Mouse (Mus musculus): ENCODE results near the gene Bach1. TPM values are rescaled to one million over a fixed set of nuclear protein-coding genes. Genes with fewer than 3 reads are reported as not detected.

Bach1 gene
- polyA plus RNA-seq, 2 experiments: 13.3 to 16.1 TPM

- H3K36me3 ChIP-seq (ENCODE audit: control insufficient read depth, insufficient read depth, low read length): no peaks in the 10 kb centered on the region
- no peaks in the 10 kb centered on the region for H3K27me3 ChIP-seq (ENCODE audit: control insufficient read depth, insufficient read depth, low read length)
- ATAC-seq (ENCODE audit: low FRiP score, low read depth) (no peak), DNase-seq (ENCODE audit: low spot score) (no peak)
- no peak overlapping the region for H3K4me3 ChIP-seq (replicated peaks; ENCODE audit: low read length)
- 79% methylated on average over 3 of the region's 3 CpGs for WGBS
- H3K9ac ChIP-seq (ENCODE audit: low read depth, low read length, severe bottlenecking): no peak overlapping the region
- H3K9me3 ChIP-seq (ENCODE audit: control insufficient read depth, low read length): no peaks in the 10 kb centered on the region
- no peak overlapping the region for H3K27ac ChIP-seq (replicated peaks; ENCODE audit: low read depth, low read length)
- H3K4me2 ChIP-seq (replicated peaks; ENCODE audit: low read depth, low read length, severe bottlenecking): no peak overlapping the region
- H3K4me1 ChIP-seq (ENCODE audit: control insufficient read depth, insufficient read depth, low read length): no peaks in the 10 kb centered on the region
- TF ChIP-seq POLR2A (IDR thresholded peaks at IDR 0.05; ENCODE audit: borderline replicate concordance, extremely low read depth, insufficient read depth, insufficient read length): no peak
These were observed 57.2 kb downstream of the Bach1 start for GRCm38 (mm10) chr16:87755915-87756314.

GRCm38 (mm10) chr16:87758016-87758415 is 59.3 kb downstream of the Bach1 start:
- 90% methylated on average over 11 of the region's 11 CpGs for WGBS
- no peak for TF ChIP-seq POLR2A (IDR thresholded peaks at IDR 0.05; ENCODE audit: borderline replicate concordance, extremely low read depth, insufficient read depth, insufficient read length)
- Histone ChIP-seq H3K4me2 (replicated peaks; ENCODE audit: low read depth, low read length, severe bottlenecking) (no peak overlapping the region), H3K9ac (ENCODE audit: low read depth, low read length, severe bottlenecking) (no peak overlapping the region), H3K4me3 (replicated peaks; ENCODE audit: low read length) (no peak overlapping the region), H3K27ac (replicated peaks; ENCODE audit: low read depth, low read length) (no peak overlapping the region), H3K9me3 (ENCODE audit: control insufficient read depth, low read length) (no peaks in the 10 kb centered on the region), H3K4me1 (ENCODE audit: control insufficient read depth, insufficient read depth, low read length) (no peaks in the 10 kb centered on the region), H3K36me3 (ENCODE audit: control insufficient read depth, insufficient read depth, low read length) (no peaks in the 10 kb centered on the region), H3K27me3 (ENCODE audit: control insufficient read depth, insufficient read depth, low read length) (no peaks in the 10 kb centered on the region)
- DNase-seq (ENCODE audit: low spot score): no peak
- ATAC-seq (ENCODE audit: low FRiP score, low read depth): no peak

DNA sequence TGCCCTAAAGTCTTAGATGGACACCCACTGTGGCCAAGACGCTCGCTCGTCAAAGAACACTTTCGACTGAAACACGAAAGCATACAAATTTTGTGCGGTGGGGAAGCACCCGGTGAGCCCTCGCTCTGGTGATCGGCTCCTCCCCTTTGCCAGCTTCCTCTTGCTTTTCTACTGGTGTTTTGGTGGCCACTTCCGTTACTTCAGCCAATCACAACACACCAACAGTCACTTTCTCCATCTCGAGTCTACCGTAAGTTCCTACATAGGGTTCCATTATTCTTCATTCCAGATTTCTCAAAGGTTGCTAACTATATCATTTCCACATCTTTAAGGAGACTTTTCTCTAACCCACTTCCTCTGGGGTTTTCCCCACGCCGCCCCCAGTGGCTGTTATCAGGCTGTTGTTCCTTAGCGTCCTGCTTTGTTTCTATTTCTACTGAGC is 65.9 kb downstream of the Bach1 start:
- ATAC-seq (ENCODE audit: low FRiP score, low read depth): no peak
- H3K36me3 ChIP-seq (ENCODE audit: control insufficient read depth, insufficient read depth, low read length): no peaks in the 10 kb centered on the region
- no peaks in the 10 kb centered on the region for H3K4me1 ChIP-seq (ENCODE audit: control insufficient read depth, insufficient read depth, low read length)
- no peak for TF ChIP-seq POLR2A (IDR thresholded peaks at IDR 0.05; ENCODE audit: borderline replicate concordance, extremely low read depth, insufficient read depth, insufficient read length)
- WGBS: 93% methylated on average over 15 of the region's 15 CpGs
- no peak overlapping the region for H3K4me3 ChIP-seq (replicated peaks; ENCODE audit: low read length)
- H3K9me3 ChIP-seq (ENCODE audit: control insufficient read depth, low read length): no peaks in the 10 kb centered on the region
- H3K27me3 ChIP-seq (ENCODE audit: control insufficient read depth, insufficient read depth, low read length): no peaks in the 10 kb centered on the region
- no peak overlapping the region for H3K4me2 ChIP-seq (replicated peaks; ENCODE audit: low read depth, low read length, severe bottlenecking)
- no peak for DNase-seq (ENCODE audit: low spot score)
- H3K27ac ChIP-seq (replicated peaks; ENCODE audit: low read depth, low read length): no peak overlapping the region
- H3K9ac ChIP-seq (ENCODE audit: low read depth, low read length, severe bottlenecking): no peak overlapping the region

- no peaks in the 10 kb centered on the region for H3K27me3 ChIP-seq (ENCODE audit: control insufficient read depth, insufficient read depth, low read length)
- H3K9ac ChIP-seq (ENCODE audit: low read depth, low read length, severe bottlenecking): no peak overlapping the region
- H3K4me2 ChIP-seq (replicated peaks; ENCODE audit: low read depth, low read length, severe bottlenecking): no peak overlapping the region
- DNase-seq (ENCODE audit: low spot score): no peak
- no peaks in the 10 kb centered on the region for H3K9me3 ChIP-seq (ENCODE audit: control insufficient read depth, low read length)
- no peak for TF ChIP-seq POLR2A (IDR thresholded peaks at IDR 0.05; ENCODE audit: borderline replicate concordance, extremely low read depth, insufficient read depth, insufficient read length)
- H3K27ac ChIP-seq (replicated peaks; ENCODE audit: low read depth, low read length): no peak overlapping the region
- H3K36me3 ChIP-seq (ENCODE audit: control insufficient read depth, insufficient read depth, low read length): no peaks in the 10 kb centered on the region
- H3K4me3 ChIP-seq (replicated peaks; ENCODE audit: low read length): no peak overlapping the region
- ATAC-seq (ENCODE audit: low FRiP score, low read depth): no peak
- H3K4me1 ChIP-seq (ENCODE audit: control insufficient read depth, insufficient read depth, low read length): no peaks in the 10 kb centered on the region
- WGBS: 68% methylated on average over 8 of the region's 8 CpGs
These were observed 67.2 kb downstream of the Bach1 start for GRCm38 (mm10) chr16:87765984-87766383.

GRCm38 (mm10) chr16:87770576-87770975 is 71.8 kb downstream of the Bach1 start:
- no peaks in the 10 kb centered on the region for H3K9me3 ChIP-seq (ENCODE audit: control insufficient read depth, low read length)
- H3K27me3 ChIP-seq (ENCODE audit: control insufficient read depth, insufficient read depth, low read length): no peaks in the 10 kb centered on the region
- no peak overlapping the region for H3K27ac ChIP-seq (replicated peaks; ENCODE audit: low read depth, low read length)
- no peaks in the 10 kb centered on the region for H3K36me3 ChIP-seq (ENCODE audit: control insufficient read depth, insufficient read depth, low read length)
- DNase-seq (ENCODE audit: low spot score) (no peak), ATAC-seq (ENCODE audit: low FRiP score, low read depth) (no peak)
- H3K4me2 ChIP-seq (replicated peaks; ENCODE audit: low read depth, low read length, severe bottlenecking): no peak overlapping the region
- H3K4me1 ChIP-seq (ENCODE audit: control insufficient read depth, insufficient read depth, low read length): no peaks in the 10 kb centered on the region
- H3K9ac ChIP-seq (ENCODE audit: low read depth, low read length, severe bottlenecking): no peak overlapping the region
- 84% methylated on average over 2 of the region's 2 CpGs for WGBS
- no peak overlapping the region for H3K4me3 ChIP-seq (replicated peaks; ENCODE audit: low read length)
- no peak for TF ChIP-seq POLR2A (IDR thresholded peaks at IDR 0.05; ENCODE audit: borderline replicate concordance, extremely low read depth, insufficient read depth, insufficient read length)

GRCm38 (mm10) chr16:87771926-87772325 is 73.2 kb downstream of the Bach1 start:
- H3K27ac ChIP-seq (replicated peaks; ENCODE audit: low read depth, low read length): no peak overlapping the region
- 73% methylated on average over 4 of the region's 4 CpGs for WGBS
- TF ChIP-seq POLR2A (IDR thresholded peaks at IDR 0.05; ENCODE audit: borderline replicate concordance, extremely low read depth, insufficient read depth, insufficient read length): no peak
- no peak overlapping the region for H3K4me3 ChIP-seq (replicated peaks; ENCODE audit: low read length)
- no peak overlapping the region for H3K4me2 ChIP-seq (replicated peaks; ENCODE audit: low read depth, low read length, severe bottlenecking)
- H3K27me3 ChIP-seq (ENCODE audit: control insufficient read depth, insufficient read depth, low read length): no peaks in the 10 kb centered on the region
- ATAC-seq (ENCODE audit: low FRiP score, low read depth) (no peak), DNase-seq (ENCODE audit: low spot score) (no peak)
- no peak overlapping the region for H3K9ac ChIP-seq (ENCODE audit: low read depth, low read length, severe bottlenecking)
- H3K4me1 ChIP-seq (ENCODE audit: control insufficient read depth, insufficient read depth, low read length): no peaks in the 10 kb centered on the region
- H3K9me3 ChIP-seq (ENCODE audit: control insufficient read depth, low read length): no peaks in the 10 kb centered on the region
- no peaks in the 10 kb centered on the region for H3K36me3 ChIP-seq (ENCODE audit: control insufficient read depth, insufficient read depth, low read length)
